Mouse (Mus musculus) heart, embryonic 14.5 days (tissue): ENCODE data around the gene Gm45213. TPM values are rescaled to one million over a fixed set of nuclear protein-coding genes. Genes with fewer than 3 reads are reported as not detected.

Source experiments
- ATAC-seq: fragments of 200-750 bp; cut with Nextera tagmentation; 2 replicates; pipeline ENCODE4 v1.8.0; 2017; ENCODE audit warnings: low read depth, moderate TSS enrichment; ENCODE audit not compliant: insufficient number of reproducible peaks, insufficient read depth, low FRiP score
- H3K27ac ChIP-seq, 2 experiments: fragments of 200-500 bp in 1 of 2; fragments of 300-500 bp in 1 of 2; sonication (generic) in 1 of 2; replicated peaks in 1 of 2; 2 replicates each; pipeline ENCODE4 v1.5.1; 2012 to 2014; ENCODE audit warnings: low read depth in 2 of 2, low read length in 2 of 2, control low read depth in 1 of 2, mild to moderate bottlenecking in 1 of 2, mixed read lengths in 1 of 2; ENCODE audit not compliant: control insufficient read depth in 1 of 2, insufficient read depth in 1 of 2
- H3K27me3 ChIP-seq: fragments of 300-500 bp; sonication (generic); 2 replicates; pipeline ENCODE4 v1.6.1; 2014; ENCODE audit warnings: mild to moderate bottlenecking, low read length, control low read depth; ENCODE audit not compliant: control insufficient read depth, insufficient read depth
- H3K36me3 ChIP-seq: fragments of 300-500 bp; sonication (generic); 2 replicates; pipeline ENCODE4 v1.6.1; 2014; ENCODE audit warnings: mild to moderate bottlenecking, control low read depth, low read length, mixed read lengths; ENCODE audit not compliant: control insufficient read depth, insufficient read depth
- H3K4me1 ChIP-seq, 2 experiments: fragments of 200-500 bp in 1 of 2; fragments of 300-500 bp in 1 of 2; sonication (generic) in 1 of 2; 2 replicates each; pipeline ENCODE4 v1.6.1; 2012 to 2014; ENCODE audit warnings: low read length in 2 of 2, control low read depth in 1 of 2, mixed read lengths in 1 of 2; ENCODE audit not compliant: control insufficient read depth in 2 of 2, insufficient read depth in 2 of 2
- H3K4me2 ChIP-seq: fragments of 300-500 bp; sonication (generic); 2 replicates; pipeline ENCODE4 v1.6.1; 2014; ENCODE audit warnings: mild to moderate bottlenecking, low read length
- H3K4me3 ChIP-seq, 2 experiments: fragments of 200-500 bp in 1 of 2; fragments of 300-500 bp in 1 of 2; sonication (generic) in 1 of 2; 2 replicates each; pipeline ENCODE4 v1.5.1; 2012 to 2014; ENCODE audit warnings: low read length in 2 of 2, mild to moderate bottlenecking in 2 of 2, control low read depth in 1 of 2, low read depth in 1 of 2, moderate library complexity in 1 of 2; ENCODE audit not compliant: control insufficient read depth in 1 of 2, insufficient read depth in 1 of 2
- H3K9ac ChIP-seq: fragments of 300-500 bp; sonication (generic); 2 replicates; pipeline ENCODE4 v1.6.1; 2014; ENCODE audit warnings: mild to moderate bottlenecking, low read length
- H3K9me3 ChIP-seq: fragments of 300-500 bp; sonication (generic); 2 replicates; pipeline ENCODE4 v1.6.1; 2016; ENCODE audit warnings: low read length, control low read depth; ENCODE audit not compliant: control insufficient read depth
- WGBS: fragments of 180-500 bp; shearing (Covaris S2); extraction: QIAGEN DNeasy Blood & Tissue Kit; methylation state at CpG from one replicate; pipeline ENCODE4 v1.1.7; 2014; 5-methylcytosine and 5-hydroxymethylcytosine counted together
- polyA plus RNA-seq: library from polyadenylated mRNA; unstranded; fragments of >200 nt; fragmentation: Nextera tagmentation; extraction: Ambion mirVana; gene quantifications from 2 replicates; pipeline ENCODE4 v1.2.1, GENCODE M21; 2014

Gene Gm45213
- polyA plus RNA-seq = not detected in 2 replicates

GRCm38 (mm10) chr7:66043552-66044459, at the start of gene Gm45213:
Gm45213 (plus strand) TSS chr7:66043602.
- no peaks in the 10 kb centered on the region for H3K9me3 ChIP-seq
- no peaks in the 10 kb centered on the region for H3K36me3 ChIP-seq
- no peak within 1 kb of the TSS for H3K27ac ChIP-seq
- WGBS = 80% methylated on average over 10 of the region's 10 CpGs
- no peak within 1 kb of the TSS for H3K9ac ChIP-seq
- H3K27me3 ChIP-seq = no peaks in the 10 kb centered on the region; the same call in 1 of the 2 replicates
- no peak within 1 kb of the TSS for H3K4me3 ChIP-seq
- peaks cover 0 to 2% of the 10 kb centered on the region in 2 experiments; a peak in 1 of 4 replicates for H3K4me1 ChIP-seq
- ATAC-seq = no peak
- H3K4me2 ChIP-seq = no peak within 1 kb of the TSS

GRCm38 (mm10) chr7:66001035-66001754, 42.2 kb upstream of the Gm45213 start:
- 88% methylated on average over 16 of the region's 16 CpGs for WGBS
- no peaks in the 10 kb centered on the region for H3K36me3 ChIP-seq
- ATAC-seq = no peak

GRCm38 (mm10) chr7:66001797-66002196, 41.6 kb upstream of the Gm45213 start:
- H3K9ac ChIP-seq = no peak overlapping the region
- 0 out of 2 replicates have a peak, but pooled peaks cover 2% of the 10 kb centered on the region for H3K9me3 ChIP-seq
- H3K4me2 ChIP-seq = no peak overlapping the region
- no peak overlapping the region for H3K27ac ChIP-seq
- no peaks in the 10 kb centered on the region for H3K4me1 ChIP-seq
- no peak for ATAC-seq
- H3K36me3 ChIP-seq = no peaks in the 10 kb centered on the region
- no peak overlapping the region for H3K4me3 ChIP-seq
- WGBS = 51% methylated on average over 3 of the region's 3 CpGs
- no peaks in the 10 kb centered on the region for H3K27me3 ChIP-seq

More at GRCm38 (mm10) chr7:66001035-66001754, 42.2 kb upstream of the Gm45213 start:
- H3K27me3 ChIP-seq = no peaks in the 10 kb centered on the region
- no peak overlapping the region for H3K27ac ChIP-seq
- H3K4me2 ChIP-seq = no peak overlapping the region
- H3K4me1 ChIP-seq = no peaks in the 10 kb centered on the region
- H3K9ac ChIP-seq = no peak overlapping the region
- H3K4me3 ChIP-seq = no peak overlapping the region
- H3K9me3 ChIP-seq = 0 out of 2 replicates have a peak, but pooled peaks cover 2% of the 10 kb centered on the region

GRCm38 (mm10) chr7:66003447-66003846, 40.0 kb upstream of the Gm45213 start:
- H3K4me2 ChIP-seq = no peak overlapping the region
- ATAC-seq = no peak
- no peaks in the 10 kb centered on the region for H3K27me3 ChIP-seq
- no peak overlapping the region for H3K27ac ChIP-seq
- WGBS = 87% methylated on average over 5 of the region's 5 CpGs
- 0 out of 2 replicates have a peak, but pooled peaks cover 2% of the 10 kb centered on the region for H3K9me3 ChIP-seq
- no peaks in the 10 kb centered on the region for H3K4me1 ChIP-seq
- H3K9ac ChIP-seq = no peak overlapping the region
- H3K36me3 ChIP-seq = no peaks in the 10 kb centered on the region
- no peak overlapping the region for H3K4me3 ChIP-seq

- Histone ChIP-seq H3K4me3 (no peak overlapping the region), H3K4me1 (no peaks in the 10 kb centered on the region), H3K4me2 (no peak overlapping the region), H3K36me3 (no peaks in the 10 kb centered on the region), H3K9me3 (no peaks in the 10 kb centered on the region), H3K27ac (no peak overlapping the region), H3K9ac (no peak overlapping the region), H3K27me3 (no peaks in the 10 kb centered on the region)
- 83% methylated on average over 13 of the region's 13 CpGs for WGBS
- ATAC-seq = no peak
Observed at GRCm38 (mm10) chr7:66003865-66004638, 39.4 kb upstream of the Gm45213 start.

- Histone ChIP-seq H3K27me3 (no peaks in the 10 kb centered on the region), H3K4me2 (no peak overlapping the region), H3K4me3 (no peak overlapping the region), H3K27ac (no peak overlapping the region), H3K9ac (no peak overlapping the region), H3K36me3 (no peaks in the 10 kb centered on the region), H3K4me1 (no peaks in the 10 kb centered on the region), H3K9me3 (no peaks in the 10 kb centered on the region)
- 87% methylated on average over 10 of the region's 10 CpGs for WGBS
- ATAC-seq = no peak
Observed at GRCm38 (mm10) chr7:66005066-66005465, 38.3 kb upstream of the Gm45213 start.
